Mouse (Mus musculus) cerebral cortex, adult 2 months (tissue): Measurements from ENCODE around the gene Oaf.

Experiments
- WGBS: fragments of 180-500 bp; shearing (Covaris S2); methylation state at CpG from one replicate; pipeline ENCODE4 v1.1.7; 2018; 5-methylcytosine and 5-hydroxymethylcytosine counted together

Gene Oaf

GRCm38 (mm10) chr9:43239712-43240593, at the start of gene Oaf:
TSS of gene Oaf (minus strand) at chr9:43239911.
- 14% methylated on average over 43 of the region's 44 CpGs for WGBS

DNA sequence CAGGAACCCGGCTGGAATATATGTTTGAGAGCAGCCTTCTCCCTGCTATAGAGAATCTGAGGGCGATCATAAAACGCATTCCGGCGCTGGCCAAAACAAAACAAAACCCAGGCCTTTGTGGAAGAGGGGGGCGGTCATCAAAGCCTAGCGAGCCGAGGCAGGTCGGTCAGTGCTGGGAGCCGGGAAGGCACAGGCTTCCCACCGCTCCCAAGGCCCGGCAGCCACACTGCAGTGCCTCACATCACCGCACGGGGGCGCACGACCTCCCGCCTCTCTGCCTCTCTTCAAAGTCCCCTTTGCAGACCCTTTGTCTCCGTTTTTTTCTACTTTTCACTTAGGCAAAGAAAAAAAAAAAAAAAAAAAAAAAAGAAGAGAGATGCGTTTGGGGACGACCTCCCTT, 47.2 kb upstream of the Oaf start:
- 17% methylated on average over 20 of the region's 20 CpGs for WGBS

DNA sequence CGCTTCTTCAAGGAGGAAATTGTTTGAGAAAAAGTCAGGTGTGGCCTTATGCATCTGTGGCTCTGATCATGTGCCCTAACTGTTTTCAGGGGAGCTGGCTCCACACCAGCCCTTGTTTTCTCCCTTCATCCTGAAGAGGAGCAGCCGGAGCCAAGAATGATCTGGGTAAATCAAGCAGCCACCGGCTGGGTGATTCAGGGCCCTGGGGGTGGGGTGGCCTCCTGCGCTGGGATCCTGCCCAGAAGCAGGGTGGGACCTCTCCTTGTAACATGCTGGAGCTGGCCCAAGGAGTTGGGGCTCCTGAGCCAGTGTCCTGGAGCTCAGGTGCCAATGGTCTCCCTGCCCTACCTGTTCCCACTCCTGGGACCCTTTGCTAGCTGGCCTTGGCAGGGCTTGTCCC, 45.6 kb upstream of the Oaf start:
- 76% methylated on average over 4 of the region's 4 CpGs for WGBS

GRCm38 (mm10) chr9:43284284-43284683, 44.6 kb upstream of the Oaf start:
- WGBS, result 3% methylated on average over 6 of the region's 6 CpGs

DNA sequence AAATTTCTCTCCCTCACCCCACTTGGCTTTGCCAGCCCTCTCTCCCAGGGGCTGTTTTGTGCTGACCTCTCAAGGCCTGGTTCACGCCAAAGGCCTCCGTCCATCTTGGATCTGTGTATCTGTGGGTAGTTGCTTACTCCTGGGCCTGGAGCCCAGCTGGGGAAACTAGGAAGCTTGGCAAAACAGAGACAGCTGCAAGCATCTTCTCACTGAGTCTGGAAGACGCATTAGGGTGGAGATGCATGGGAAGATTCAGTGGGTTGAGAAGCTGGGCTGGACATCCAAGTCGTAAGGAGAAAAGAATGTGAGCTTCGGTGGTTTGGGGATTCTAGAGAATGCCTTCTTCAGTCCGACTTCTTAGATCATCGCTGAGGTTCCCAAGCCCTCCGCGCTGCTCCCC, 34.0 kb upstream of the Oaf start:
- WGBS, result 83% methylated on average over 9 of the region's 9 CpGs

DNA sequence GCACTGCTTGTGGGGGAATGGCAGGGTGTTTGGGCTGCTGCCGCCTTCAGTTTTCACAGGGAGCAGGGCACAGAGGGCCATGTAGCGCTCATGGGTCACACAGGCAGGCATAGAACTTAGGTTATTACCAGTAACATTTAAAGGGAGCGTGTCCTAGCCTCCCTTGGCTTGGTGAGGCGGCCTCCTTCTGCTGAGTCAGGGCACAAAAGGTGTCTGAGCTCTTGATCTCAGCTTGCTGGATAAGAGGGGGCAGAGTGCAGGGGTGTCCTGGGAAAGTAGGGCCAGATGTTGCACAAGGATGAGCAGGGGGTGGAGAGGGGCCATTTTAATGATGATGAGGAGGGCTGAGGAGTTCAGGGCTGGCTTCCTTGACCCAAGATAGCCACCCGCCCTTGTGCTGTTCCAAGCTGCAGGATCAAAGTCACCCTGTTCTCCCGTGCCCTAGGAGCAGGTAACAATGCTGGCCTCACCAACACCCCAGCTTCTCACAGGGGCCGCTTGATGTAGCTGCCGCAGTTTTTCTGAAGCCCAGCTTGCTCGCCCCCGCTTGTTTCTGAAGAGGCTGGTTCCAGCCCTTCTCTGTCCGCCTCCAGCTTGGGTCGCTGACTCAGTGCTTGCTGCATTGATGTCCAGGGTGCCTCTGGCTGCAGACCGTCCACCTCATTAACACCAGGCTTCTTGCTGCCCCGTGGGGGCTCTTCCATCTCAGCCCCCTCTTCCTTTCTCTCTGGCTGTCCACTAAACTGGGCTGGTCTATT, 32.2 kb upstream of the Oaf start:
- 73% methylated on average over 14 of the region's 14 CpGs for WGBS

GRCm38 (mm10) chr9:43270723-43271252, 31.1 kb upstream of the Oaf start:
- WGBS, result 30% methylated on average over 17 of the region's 17 CpGs

DNA sequence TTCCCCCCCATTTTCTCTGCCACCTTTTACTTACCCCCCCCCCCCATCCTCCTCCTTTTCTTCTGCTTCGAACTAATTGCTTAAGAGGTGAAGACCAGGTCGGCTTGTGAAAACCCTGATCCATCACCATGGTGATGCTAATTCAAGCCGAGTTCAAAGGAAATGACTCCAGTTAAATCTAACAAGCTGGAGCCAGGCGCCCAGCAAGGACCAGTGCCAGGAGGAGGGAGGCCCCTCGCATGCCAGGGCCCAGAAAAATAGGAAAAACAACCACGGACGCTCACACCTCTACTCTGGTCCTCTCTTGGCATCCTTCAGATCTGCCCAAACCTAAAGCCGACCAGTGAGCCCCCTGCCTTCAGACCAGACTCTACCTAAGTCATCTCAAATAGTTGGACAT, 29.5 kb upstream of the Oaf start:
- WGBS, result 36% methylated on average over 8 of the region's 8 CpGs

DNA sequence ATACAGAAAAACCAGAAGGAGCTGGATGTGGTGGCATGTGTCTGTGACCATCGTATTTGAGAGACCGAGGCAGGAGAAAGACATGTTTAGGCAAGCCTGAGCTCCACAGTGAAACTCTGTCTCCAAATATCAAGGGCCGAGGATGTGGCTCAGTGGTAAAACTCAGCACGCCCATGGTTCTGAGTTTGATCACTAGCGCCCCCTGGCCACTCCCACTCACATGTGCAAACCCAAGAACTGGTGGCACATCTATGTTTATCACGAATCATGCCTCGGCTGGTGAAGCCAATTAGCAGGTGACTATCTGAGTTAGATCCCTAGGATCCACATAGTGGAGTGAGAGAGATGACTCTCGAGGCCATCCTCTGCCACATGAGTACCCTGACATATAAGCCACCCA, 27.6 kb upstream of the Oaf start:
- 81% methylated on average over 8 of the region's 8 CpGs for WGBS

- 59% methylated on average over 9 of the region's 9 CpGs for WGBS
Observed at GRCm38 (mm10) chr9:43265194-43265593, 25.5 kb upstream of the Oaf start.

DNA sequence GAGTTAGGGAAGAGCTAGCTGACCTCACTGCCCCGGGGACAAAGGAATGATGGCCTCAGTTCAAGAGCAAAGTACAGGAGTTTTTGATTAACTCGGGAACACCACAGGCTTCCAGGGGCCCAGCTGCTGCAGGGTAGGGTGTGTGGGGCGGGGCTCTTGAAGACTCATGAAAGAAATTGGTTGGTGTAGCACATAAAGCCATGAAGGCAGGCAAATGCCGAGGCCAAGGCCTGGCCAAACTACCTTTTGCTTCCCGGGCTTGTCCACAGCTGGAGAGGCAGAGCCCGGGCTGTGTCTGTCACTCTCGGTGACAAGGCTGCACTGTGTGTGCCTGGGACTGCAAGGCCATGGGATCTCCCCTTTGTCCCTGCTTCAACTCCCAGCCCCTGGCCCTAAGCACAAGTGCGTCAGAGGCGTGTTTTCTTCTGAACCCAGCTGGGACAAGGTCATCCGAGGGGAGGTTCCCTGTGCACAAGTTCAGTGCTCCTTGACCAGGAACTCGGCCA, 24.3 kb upstream of the Oaf start:
- 61% methylated on average over 11 of the region's 11 CpGs for WGBS

GRCm38 (mm10) chr9:43262811-43263550, 23.3 kb upstream of the Oaf start:
- 75% methylated on average over 9 of the region's 9 CpGs for whole genome bisulfite sequencing

DNA sequence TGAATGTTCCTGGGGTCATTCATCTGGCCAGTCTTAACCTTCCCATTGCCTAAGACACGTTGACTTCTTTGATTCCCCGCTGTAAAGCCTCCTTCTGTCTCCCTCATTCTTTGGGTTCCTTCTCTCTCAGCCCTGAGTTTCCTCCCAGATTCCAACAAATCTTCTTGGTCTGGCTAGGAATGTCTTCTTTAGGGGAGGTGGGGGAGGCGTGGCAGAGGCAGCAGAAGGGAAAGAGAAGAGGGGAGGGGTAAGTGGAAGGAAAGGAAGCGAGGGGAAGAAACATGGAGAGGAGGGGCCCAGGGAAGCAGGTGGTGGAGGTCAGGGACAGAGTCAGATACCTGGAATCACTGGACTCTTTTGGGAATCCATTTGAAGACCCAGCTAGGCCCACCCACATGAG, 22.7 kb upstream of the Oaf start:
- 89% methylated on average over 4 of the region's 4 CpGs for WGBS

DNA sequence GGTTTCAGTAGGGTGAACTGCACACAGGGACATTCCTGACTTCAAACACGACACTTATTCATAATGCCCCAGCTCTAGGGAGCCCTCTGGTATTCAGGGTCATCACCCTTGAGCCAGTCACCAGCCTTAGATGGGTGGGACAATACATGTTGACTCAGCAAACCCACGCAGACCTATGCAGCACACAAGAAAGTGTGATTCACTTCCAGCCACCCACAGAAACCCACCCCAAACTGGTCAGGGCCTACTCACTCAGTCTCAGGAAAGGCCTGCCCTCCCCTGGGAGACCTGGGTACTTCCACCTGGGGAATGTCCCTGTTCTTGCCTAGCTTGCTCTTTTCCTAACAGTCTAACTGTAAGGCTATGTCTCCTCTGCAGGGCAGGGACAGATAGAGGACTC, 22.2 kb upstream of the Oaf start:
- WGBS, result 74% methylated on average over 2 of the region's 2 CpGs

GRCm38 (mm10) chr9:43261124-43261907, 21.6 kb upstream of the Oaf start:
- WGBS, result 81% methylated on average over 4 of the region's 4 CpGs

GRCm38 (mm10) chr9:43260661-43261060, 20.9 kb upstream of the Oaf start:
- WGBS, result 80% methylated on average over 7 of the region's 7 CpGs

GRCm38 (mm10) chr9:43253271-43253681, 13.6 kb upstream of the Oaf start:
- 62% methylated on average over 5 of the region's 5 CpGs for WGBS

- 60% methylated on average over 3 of the region's 3 CpGs for WGBS
Observed at GRCm38 (mm10) chr9:43252790-43253189, 13.1 kb upstream of the Oaf start.

DNA sequence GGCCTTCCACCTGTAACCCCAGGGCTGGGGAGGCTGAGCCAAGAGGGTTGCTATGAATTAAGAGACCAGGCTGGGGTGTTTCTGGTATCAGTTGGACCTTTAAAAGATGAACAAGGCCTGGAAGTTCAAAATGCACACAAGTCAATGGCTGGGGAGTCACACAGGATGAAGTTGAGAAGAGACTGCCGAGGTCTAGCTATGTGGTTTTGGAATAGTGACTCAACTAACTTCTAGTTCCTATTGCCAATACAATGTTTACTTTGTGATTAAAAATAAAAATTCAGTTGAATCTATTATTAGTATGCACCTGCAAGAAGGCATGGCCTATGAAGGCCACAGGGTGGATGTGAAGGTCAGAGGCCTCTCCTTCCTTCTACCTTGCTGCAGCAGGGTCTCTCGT, 12.1 kb upstream of the Oaf start:
- 97% methylated on average over 2 of the region's 2 CpGs for WGBS

DNA sequence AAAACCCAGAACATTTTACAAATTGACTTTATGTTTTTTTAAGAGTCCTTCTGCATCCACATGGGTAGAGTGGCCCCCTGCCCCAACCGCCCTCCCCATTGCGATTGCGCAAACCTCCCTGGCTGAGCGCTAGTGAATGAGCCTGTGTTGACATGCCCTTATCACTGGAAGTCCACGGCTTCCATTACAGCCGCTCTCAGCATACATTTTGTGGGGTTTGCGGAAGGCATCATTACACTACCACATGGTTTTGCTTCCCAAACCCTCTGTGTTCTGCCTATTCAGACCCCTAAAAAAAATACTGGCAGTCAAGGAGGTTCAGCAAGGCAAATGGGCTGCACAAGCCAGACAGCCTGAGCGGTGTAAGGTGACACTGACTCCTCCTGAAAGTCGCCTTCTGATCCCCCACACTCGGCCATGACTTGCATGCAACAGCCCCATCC, 7.0 kb upstream of the Oaf start:
- 73% methylated on average over 10 of the region's 10 CpGs for WGBS
